Mouse (Mus musculus) embryo, embryonic 9.5 days (tissue): ENCODE measurements at regions not wholly inside any gene's neighbourhood (a gene's known extent, or its start where the extent isn't known, plus 50 kb on each side); places are given as distances from the start of the nearest gene placed in this dataset.

Experiments used
- DNase-seq: peaks from one replicate; pipeline ENCODE4 v3.0.0-alpha.2; 2017; ENCODE audit errors: extremely low spot score

- DNase-seq = no peak
Measured at GRCm38 (mm10) chr5:111506821-111507220, 89.7 kb downstream of the Mn1 start.

GRCm38 (mm10) chr5:111507332-111507731 is 90.2 kb downstream of the Mn1 start:
- no peak for DNase-seq

- DNase-seq = peak; percentile 85
Measured at GRCm38 (mm10) chr5:111509014-111509561, 91.9 kb downstream of the Mn1 start.

- peak; percentile 64 for DNase-seq
Measured at GRCm38 (mm10) chr5:111509575-111510057, 92.5 kb downstream of the Mn1 start.

GRCm38 (mm10) chr5:111510183-111510878 is 93.2 kb downstream of the Mn1 start:
- no peak for DNase-seq

- no peak for DNase-seq
Measured at GRCm38 (mm10) chr5:111510879-111511231, 93.7 kb downstream of the Mn1 start.

- DNase-seq = no peak
Measured at GRCm38 (mm10) chr5:111511982-111512381, 94.8 kb downstream of the Mn1 start.

- no peak for DNase-seq
Measured at GRCm38 (mm10) chr5:111513976-111514375, 96.8 kb downstream of the Mn1 start.

- no peak for DNase-seq
Measured at GRCm38 (mm10) chr5:111519059-111519458, 101.9 kb downstream of the Mn1 start.

GRCm38 (mm10) chr5:111519500-111520041 is 102.4 kb downstream of the Mn1 start:
- no peak for DNase-seq

- DNase-seq = no peak
Measured at GRCm38 (mm10) chr5:111521866-111522265, 104.7 kb downstream of the Mn1 start.

- DNase-seq = no peak
Measured at GRCm38 (mm10) chr5:111522586-111522985, 105.4 kb downstream of the Mn1 start.

GRCm38 (mm10) chr5:111527741-111528140 is 110.6 kb downstream of the Mn1 start:
- no peak for DNase-seq

- DNase-seq = peak; percentile 64
Measured at GRCm38 (mm10) chr5:111529096-111529495, 111.9 kb downstream of the Mn1 start.

GRCm38 (mm10) chr5:111530628-111531524 is 113.7 kb downstream of the Mn1 start:
- DNase-seq = peak; percentile 88

GRCm38 (mm10) chr5:111532446-111533035 is 115.4 kb downstream of the Mn1 start:
- no peak for DNase-seq

- no peak for DNase-seq
Measured at GRCm38 (mm10) chr5:111535978-111536377, 118.8 kb downstream of the Mn1 start.

GRCm38 (mm10) chr5:111538560-111539450 is 121.6 kb downstream of the Mn1 start:
- DNase-seq = no peak

GRCm38 (mm10) chr5:111540486-111540885 is 123.3 kb downstream of the Mn1 start:
- DNase-seq = no peak

GRCm38 (mm10) chr5:111542077-111542476 is 124.9 kb downstream of the Mn1 start:
- DNase-seq = no peak
